Mouse (Mus musculus) G1E-ER4 (cell line): ENCODE measurements around the gene Gfpt2. TPM values are rescaled to one million over a fixed set of nuclear protein-coding genes. Genes with fewer than 3 reads are reported as not detected.

Source experiments
- GATA1 ChIP-seq: IDR thresholded peaks from one replicate; pipeline ENCODE4 v1.8.0; 2012; ENCODE audit warnings: low read length, inconsistent platforms
- polyA plus RNA-seq: library from polyadenylated mRNA; stranded (reverse); fragments of >175 nt; gene quantifications from 2 replicates; pipeline ENCODE4 v1.2.3, GENCODE M21; 2012

Gfpt2 gene
- 0.67 and 0.71 TPM in 2 replicates for polyA plus RNA-seq

- TF ChIP-seq GATA1, result no peak
Observed at GRCm38 (mm10) chr11:49793619-49794341, at the start of gene Gfpt2. Gfpt2 (plus strand) TSS chr11:49794178.

DNA sequence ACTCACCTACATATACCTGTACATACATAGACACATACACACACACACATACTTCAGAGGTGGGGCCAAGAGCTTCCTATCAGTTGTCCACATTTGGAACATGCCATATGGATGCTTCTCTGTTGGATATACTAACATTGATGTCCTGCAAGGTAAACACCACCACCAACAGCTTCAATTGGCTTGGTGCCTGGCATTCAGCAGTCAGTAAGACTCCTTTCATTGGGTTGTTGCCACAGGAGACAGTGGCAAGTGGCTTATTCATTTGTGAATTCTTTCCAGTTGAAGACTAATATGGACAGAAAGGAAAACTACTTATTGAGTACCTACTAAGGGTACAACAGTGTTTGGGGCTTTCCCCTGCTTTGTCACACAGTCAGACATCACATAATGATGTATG lies 49.0 kb upstream of the Gfpt2 start:
- TF ChIP-seq GATA1, result no peak

DNA sequence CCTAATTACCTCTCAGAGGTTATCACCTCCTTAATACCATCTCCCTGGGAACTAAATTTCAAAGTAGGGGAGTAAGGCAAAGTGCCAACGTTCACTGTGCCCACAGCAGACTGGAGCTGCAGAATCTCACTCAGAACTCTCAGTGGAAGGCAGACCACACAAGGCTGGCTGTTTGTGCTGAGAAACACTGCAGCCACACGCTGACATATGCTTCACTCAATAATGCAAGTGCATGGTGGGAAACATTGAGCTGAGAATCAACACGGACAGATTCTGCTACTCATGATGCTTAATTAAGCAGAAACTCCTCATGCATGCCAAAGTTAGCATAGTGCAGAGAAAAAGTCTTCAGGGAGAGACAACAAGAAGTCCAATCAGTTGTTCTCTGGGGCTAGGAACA lies 48.1 kb upstream of the Gfpt2 start:
- TF ChIP-seq GATA1, result no peak

DNA sequence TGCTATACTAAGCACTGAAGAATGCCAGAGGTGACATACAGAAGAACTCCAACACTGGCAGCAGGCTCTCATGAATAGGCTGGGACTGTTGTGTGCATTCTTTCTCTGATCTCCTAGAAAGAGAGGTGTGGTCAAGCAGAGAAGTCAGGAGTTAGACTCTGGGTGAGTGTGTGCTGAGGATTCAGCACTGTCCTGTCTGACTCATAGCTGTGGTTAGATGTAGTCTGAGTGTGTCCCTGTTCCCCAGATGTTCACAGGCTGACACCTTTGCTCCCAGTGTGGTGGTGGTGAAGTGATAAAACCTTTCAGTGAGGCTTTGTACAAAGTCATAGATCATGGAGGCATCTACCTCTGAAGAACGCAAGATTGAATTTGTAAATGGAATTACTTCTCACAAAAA lies 47.2 kb upstream of the Gfpt2 start:
- no peak for TF ChIP-seq GATA1

- TF ChIP-seq GATA1, result no peak
Observed at GRCm38 (mm10) chr11:49754958-49755665, 38.9 kb upstream of the Gfpt2 start.

DNA sequence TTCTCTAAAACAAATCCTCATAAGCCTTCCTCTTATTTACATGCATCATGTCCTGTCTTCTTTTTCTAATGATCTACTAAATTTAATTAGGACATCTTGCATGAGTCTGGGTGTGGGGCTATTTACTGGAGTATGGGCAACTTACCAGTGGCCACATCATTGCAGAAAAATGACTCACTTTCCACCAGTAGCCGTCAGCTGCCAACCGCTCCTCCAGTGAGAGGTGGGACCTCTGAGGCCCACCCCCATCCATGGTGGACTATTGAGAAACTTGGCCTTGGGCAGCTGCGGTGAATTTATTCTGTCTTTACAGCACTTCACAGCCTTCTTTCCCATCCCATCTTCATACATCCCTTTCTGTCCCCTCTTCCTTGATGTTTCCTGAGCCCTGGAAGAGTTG lies 35.9 kb upstream of the Gfpt2 start:
- TF ChIP-seq GATA1, result no peak

GRCm38 (mm10) chr11:49761130-49761529 lies 32.8 kb upstream of the Gfpt2 start:
- no peak for TF ChIP-seq GATA1

GRCm38 (mm10) chr11:49763555-49763954 lies 30.4 kb upstream of the Gfpt2 start:
- no peak for TF ChIP-seq GATA1

- no peak for TF ChIP-seq GATA1
Observed at GRCm38 (mm10) chr11:49764023-49764422, 30.0 kb upstream of the Gfpt2 start.

DNA sequence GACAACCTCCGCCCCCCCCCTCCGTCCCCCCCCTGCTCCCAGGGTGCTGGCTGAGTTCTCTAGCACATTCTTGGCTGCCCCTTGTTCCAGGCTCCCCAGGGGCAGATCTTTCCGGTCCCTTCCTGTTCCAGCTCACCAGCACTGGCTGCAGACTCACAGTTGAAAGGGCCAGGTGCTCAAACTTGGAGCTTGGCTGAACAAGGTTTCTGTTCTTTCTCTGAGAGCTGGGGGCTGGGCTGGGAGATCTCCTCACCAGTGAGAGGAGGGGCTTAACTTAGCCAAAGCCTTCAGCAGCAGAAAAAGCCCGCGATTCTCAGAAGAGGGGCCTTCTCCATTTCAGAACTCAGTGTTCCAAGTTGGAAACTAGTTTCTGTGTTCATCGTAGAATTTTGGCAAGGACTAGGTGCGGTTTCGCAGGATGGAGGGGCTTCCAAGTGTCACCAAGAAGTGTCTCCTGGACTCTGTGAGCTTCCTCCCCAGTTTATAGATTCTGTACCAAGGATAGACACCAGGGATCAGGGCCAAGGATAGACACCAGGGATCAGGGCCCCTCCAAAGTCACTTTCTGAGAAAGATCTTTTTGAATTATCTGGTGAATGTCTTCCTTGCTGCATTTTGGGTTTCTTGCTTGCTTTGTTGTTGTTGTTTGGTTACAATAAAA lies 29.2 kb upstream of the Gfpt2 start:
- TF ChIP-seq GATA1, result no peak

DNA sequence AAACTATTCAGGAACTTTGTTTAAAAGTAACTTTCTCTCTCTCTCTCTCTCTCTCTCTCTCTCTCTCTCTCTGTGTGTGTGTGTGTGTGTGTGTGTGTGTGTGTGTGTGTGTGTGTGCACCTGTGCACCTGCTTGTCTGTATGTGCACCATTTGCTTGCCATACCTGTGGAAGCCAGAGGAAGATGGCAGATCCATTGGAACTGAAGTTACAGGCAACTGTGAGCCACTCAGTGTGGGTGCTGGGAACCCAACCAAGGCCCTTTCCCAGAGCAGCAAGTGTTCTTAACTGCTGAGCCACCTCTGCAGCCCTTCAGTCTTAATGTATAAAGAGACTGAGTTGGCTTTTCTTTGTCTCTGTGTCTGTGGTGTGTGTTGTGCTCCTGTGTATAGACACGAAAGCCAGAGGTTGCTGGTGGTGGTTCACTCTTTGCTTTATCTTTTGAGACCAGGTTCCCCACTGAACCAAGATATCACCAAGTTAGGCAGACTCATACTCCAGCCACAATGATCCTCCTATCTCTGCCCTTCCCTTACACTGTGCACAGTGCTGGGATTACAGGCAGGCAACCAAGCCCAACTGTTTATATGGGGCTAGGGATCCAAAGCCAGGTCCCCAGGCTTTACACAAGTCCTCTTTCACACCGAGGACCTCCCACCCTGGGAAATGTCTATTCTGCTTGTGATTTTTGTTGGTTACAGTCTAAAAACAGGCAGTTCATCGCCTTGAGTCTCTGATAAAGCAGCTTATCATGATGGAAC lies 28.4 kb upstream of the Gfpt2 start:
- peak; percentile 92 for TF ChIP-seq GATA1

DNA sequence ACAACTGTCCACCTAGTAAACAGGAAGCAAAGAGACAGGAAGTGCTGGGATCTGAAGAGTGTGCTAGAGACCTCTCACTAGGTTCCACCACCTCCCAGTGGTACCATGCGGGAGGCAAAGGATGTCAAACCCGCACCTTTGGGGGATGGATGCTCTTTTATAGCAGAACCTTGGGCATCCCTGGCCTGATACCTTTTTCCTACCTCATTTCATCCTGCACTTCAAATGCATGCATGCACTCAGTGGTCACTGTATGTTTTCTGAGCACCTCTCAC lies 27.9 kb upstream of the Gfpt2 start:
- TF ChIP-seq GATA1, result no peak

DNA sequence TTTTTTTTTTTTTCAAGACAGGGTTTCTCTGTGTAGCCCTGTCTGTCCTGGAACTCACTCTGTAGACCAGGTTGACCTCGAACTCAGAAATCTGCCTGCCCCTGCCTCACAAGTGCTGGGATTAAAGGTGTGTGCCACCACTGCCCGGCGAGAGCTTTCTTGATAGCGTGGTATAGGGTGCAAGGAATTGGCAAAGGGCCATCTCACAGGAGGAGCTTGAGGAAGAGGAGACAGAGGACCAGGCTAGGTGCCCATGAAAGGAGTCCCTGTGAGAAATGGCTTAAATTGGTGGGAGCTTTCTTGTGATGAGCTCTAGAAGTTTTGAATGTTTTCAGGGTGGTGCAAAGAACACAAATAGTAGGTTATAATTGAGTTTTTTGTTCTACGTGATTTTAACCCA lies 25.2 kb upstream of the Gfpt2 start:
- TF ChIP-seq GATA1, result no peak

DNA sequence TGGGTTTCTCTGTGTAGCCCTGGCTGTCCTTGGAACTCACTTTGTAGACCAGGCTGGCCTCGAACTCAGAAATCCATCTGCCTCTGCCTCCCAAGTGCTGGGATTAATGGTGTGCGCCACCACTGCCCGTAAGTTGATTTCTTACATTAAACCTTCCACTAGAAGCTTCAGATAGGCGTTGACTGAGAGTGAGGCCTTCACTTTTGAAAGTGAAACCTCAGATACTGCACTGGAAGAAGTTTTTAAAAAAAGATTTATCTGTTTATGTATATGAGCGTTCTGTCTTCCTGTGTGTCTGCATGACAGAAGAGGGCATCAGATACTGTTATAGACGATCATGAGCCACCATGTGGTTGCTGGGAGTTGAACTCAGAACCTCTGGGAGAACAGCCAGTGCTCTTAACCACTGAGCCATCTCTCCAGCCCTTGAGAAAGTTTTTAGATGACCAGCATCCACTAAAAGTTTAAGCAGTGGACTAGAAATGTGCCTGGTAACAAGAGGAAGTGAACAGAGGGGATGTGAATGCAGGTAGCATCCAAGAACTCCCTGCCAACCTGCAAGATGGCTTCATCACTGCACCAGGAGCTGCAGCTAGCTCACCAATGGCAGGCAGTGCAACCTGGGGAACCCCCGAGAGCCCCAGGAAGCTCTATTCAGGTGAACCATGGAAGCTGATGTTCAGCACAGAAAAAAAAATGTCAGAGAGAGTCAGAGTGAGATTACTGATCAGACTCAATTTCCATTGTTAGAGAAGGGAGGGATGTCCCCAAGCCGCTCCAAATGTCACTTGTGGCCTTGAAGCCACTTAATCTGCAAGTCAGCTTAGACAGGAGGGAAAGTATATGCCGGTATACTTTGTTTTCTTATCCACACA lies 23.1 kb upstream of the Gfpt2 start:
- no peak for TF ChIP-seq GATA1

DNA sequence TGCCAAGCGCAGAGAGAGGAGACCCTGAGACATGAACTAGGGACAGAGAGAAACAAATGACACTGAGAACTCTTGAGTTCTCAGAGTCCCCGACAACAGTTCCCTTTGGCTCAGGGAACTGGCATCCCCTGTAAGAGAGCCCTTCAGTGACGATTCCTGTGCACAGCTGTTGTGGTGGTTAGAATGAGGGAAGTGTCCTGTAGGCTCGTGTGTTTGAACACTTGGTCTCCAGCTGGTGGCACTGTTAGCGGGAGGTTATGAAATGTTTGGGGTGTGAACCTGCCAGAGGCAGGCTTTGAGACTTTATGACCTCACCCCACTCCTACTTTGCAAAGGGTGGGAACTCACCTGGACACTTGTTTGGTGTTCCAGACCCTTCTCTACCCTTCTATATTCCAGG lies 21.7 kb upstream of the Gfpt2 start:
- TF ChIP-seq GATA1, result no peak
